Mouse (Mus musculus) embryonic facial prominence, embryonic 13.5 days (tissue): Measurements from ENCODE around the gene Enox1. TPM values are rescaled to one million over a fixed set of nuclear protein-coding genes. Genes with fewer than 3 reads are reported as not detected.

Experiments
- ATAC-seq: fragments of 200-750 bp; cut with Nextera tagmentation; 2 replicates; pipeline ENCODE4 v1.8.0; 2017; ENCODE audit warnings: low read depth; ENCODE audit not compliant: insufficient number of reproducible peaks, insufficient read depth, low FRiP score, low TSS enrichment
- H3K27ac ChIP-seq: fragments of 300-500 bp; sonication (generic); 2 replicates; pipeline ENCODE4 v1.5.1; 2015; ENCODE audit warnings: moderate library complexity, mild to moderate bottlenecking, inconsistent platforms
- H3K27me3 ChIP-seq: fragments of 300-500 bp; sonication (generic); 2 replicates; pipeline ENCODE4 v1.6.1; 2015; ENCODE audit warnings: mild to moderate bottlenecking, inconsistent platforms
- H3K36me3 ChIP-seq: fragments of 300-500 bp; sonication (generic); 2 replicates; pipeline ENCODE4 v1.6.1; 2015; ENCODE audit warnings: mild to moderate bottlenecking, inconsistent platforms
- H3K4me1 ChIP-seq: fragments of 300-500 bp; sonication (generic); 2 replicates; pipeline ENCODE4 v1.6.1; 2015; ENCODE audit warnings: inconsistent platforms
- H3K4me2 ChIP-seq: fragments of 300-500 bp; sonication (generic); 2 replicates; pipeline ENCODE4 v1.6.1; 2015; ENCODE audit warnings: moderate library complexity, mild to moderate bottlenecking, inconsistent platforms
- H3K4me3 ChIP-seq: fragments of 300-500 bp; sonication (generic); 2 replicates; pipeline ENCODE4 v1.5.1; 2015; ENCODE audit warnings: mild to moderate bottlenecking, inconsistent platforms
- H3K9ac ChIP-seq: fragments of 300-500 bp; sonication (generic); 2 replicates; pipeline ENCODE4 v1.6.1; 2015; ENCODE audit warnings: mild to moderate bottlenecking, inconsistent platforms
- H3K9me3 ChIP-seq: fragments of 300-500 bp; sonication (generic); 2 replicates; pipeline ENCODE4 v1.6.1; 2016; ENCODE audit warnings: inconsistent platforms
- WGBS: fragments of 180-500 bp; shearing (Covaris S2); methylation state at CpG from one replicate; pipeline ENCODE4 v1.1.7; 2015; ENCODE audit warnings: mixed read lengths; 5-methylcytosine and 5-hydroxymethylcytosine counted together
- polyA plus RNA-seq: library from polyadenylated mRNA; unstranded; fragments of >200 nt; fragmentation: Nextera tagmentation; extraction: Ambion mirVana; gene quantifications from 2 replicates; pipeline ENCODE4 v1.2.1, GENCODE M21; 2015

The Enox1 gene
- polyA plus RNA-seq, 1 experiment from 2014 or later, result 19.6 TPM

DNA sequence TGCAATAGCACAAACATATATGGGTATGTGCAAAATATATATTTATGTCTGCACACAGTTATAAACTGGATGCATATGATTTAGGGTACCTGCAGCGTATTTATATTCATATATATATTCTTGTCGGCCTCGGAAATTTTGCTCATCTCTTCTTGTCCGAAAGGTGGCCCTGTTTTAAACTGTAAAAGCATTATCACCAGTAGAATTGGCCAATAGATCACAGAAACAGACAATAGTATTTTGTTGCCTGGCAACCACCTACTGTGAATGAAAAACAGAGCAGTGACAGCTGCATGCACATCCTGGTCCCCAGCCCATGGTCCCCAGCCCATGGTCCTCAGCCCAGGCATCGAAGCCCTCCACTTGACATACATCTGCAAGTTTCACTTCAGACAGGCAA lies 2.8 kb downstream of the Enox1 start:
- Histone ChIP-seq H3K27ac (no peak overlapping the region), H3K9me3 (no peaks in the 10 kb centered on the region), H3K9ac (no peak overlapping the region), H3K27me3 (peaks cover 20% of the 10 kb centered on the region), H3K4me2 (no peak overlapping the region), H3K4me3 (no peak overlapping the region), H3K4me1 (peaks cover 22% of the 10 kb centered on the region), H3K36me3 (no peaks in the 10 kb centered on the region)
- 84% methylated on average over 5 of the region's 5 CpGs for WGBS
- ATAC-seq, result no peak

GRCm38 (mm10) chr14:77162496-77162895 lies 5.9 kb downstream of the Enox1 start:
- Histone ChIP-seq H3K4me2 (no peak overlapping the region), H3K9ac (no peak overlapping the region), H3K36me3 (no peaks in the 10 kb centered on the region), H3K27ac (no peak overlapping the region), H3K27me3 (peaks cover 8% of the 10 kb centered on the region), H3K9me3 (no peaks in the 10 kb centered on the region), H3K4me1 (peaks cover 8% of the 10 kb centered on the region), H3K4me3 (no peak overlapping the region)
- WGBS, result 81% methylated on average over 3 of the region's 3 CpGs
- no peak for ATAC-seq

DNA sequence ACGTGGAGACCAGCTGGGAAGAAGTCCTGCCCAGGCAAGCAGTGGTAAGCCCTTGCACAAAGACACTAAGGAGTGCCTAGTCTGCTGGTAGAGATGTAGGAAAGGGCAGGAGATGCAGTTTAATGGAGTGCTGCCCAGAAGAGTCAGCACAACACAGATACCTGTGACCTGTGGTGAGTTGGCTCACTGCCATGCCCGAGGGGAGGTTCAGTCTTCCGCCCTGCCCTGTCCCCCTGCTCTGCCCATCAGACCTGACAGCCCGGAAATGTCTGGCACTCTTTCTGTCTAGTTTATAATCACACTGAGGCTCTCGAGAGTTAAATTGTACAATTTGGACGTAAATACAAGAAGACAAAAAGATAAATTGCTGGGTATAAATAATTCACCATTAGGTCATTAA lies 7.8 kb downstream of the Enox1 start:
- H3K9me3 ChIP-seq, result no peaks in the 10 kb centered on the region
- no peak overlapping the region for H3K27ac ChIP-seq
- H3K4me1 ChIP-seq, result 0 out of 2 replicates have a peak, but pooled peaks cover 5% of the 10 kb centered on the region
- no peaks in the 10 kb centered on the region for H3K27me3 ChIP-seq
- no peak overlapping the region for H3K4me3 ChIP-seq
- H3K4me2 ChIP-seq, result no peak overlapping the region
- 80% methylated on average over 6 of the region's 6 CpGs for whole genome bisulfite sequencing
- no peak for ATAC-seq
- no peaks in the 10 kb centered on the region for H3K36me3 ChIP-seq
- no peak overlapping the region for H3K9ac ChIP-seq

- Histone ChIP-seq H3K4me3 (no peak overlapping the region), H3K9me3 (no peaks in the 10 kb centered on the region), H3K9ac (no peak overlapping the region), H3K36me3 (no peaks in the 10 kb centered on the region), H3K27me3 (no peaks in the 10 kb centered on the region), H3K27ac (no peak overlapping the region), H3K4me1 (no peaks in the 10 kb centered on the region), H3K4me2 (no peak overlapping the region)
- no peak for ATAC-seq
- WGBS, result 82% methylated on average over 6 of the region's 6 CpGs
Observed at GRCm38 (mm10) chr14:77168161-77168560, 11.6 kb downstream of the Enox1 start.

DNA sequence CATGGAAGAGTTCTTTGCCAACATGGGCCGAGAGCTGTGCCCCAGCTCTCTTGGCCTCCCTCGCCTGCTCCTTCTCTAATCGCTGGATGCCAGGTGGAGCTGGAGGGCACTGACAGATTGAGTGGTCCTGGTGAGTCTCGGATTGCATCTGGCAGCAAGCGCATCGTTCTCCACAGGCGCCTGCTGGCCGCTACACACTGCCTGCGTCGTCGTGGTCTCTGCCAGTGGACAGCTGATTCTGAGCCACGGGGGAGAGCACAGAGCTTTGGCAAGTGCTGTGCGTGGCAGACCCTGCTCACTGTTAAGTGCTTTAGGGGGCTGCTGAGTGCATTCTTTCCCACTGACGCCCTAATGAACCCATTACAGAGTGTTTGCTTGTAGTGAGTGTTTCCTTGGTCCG lies 17.9 kb downstream of the Enox1 start:
- WGBS, result 67% methylated on average over 15 of the region's 15 CpGs
- no peaks in the 10 kb centered on the region for H3K9me3 ChIP-seq
- H3K36me3 ChIP-seq, result no peaks in the 10 kb centered on the region
- no peak overlapping the region for H3K27ac ChIP-seq
- H3K9ac ChIP-seq, result no peak overlapping the region
- H3K27me3 ChIP-seq, result no peaks in the 10 kb centered on the region
- no peak overlapping the region for H3K4me2 ChIP-seq
- H3K4me1 ChIP-seq, result no peaks in the 10 kb centered on the region
- H3K4me3 ChIP-seq, result no peak overlapping the region
- ATAC-seq, result no peak

- no peaks in the 10 kb centered on the region for H3K9me3 ChIP-seq
- no peaks in the 10 kb centered on the region for H3K27me3 ChIP-seq
- WGBS, result 93% methylated on average over 9 of the region's 9 CpGs
- no peaks in the 10 kb centered on the region for H3K36me3 ChIP-seq
- no peaks in the 10 kb centered on the region for H3K4me1 ChIP-seq
- H3K27ac ChIP-seq, result no peak overlapping the region
- no peak overlapping the region for H3K4me2 ChIP-seq
- ATAC-seq, result no peak
- no peak overlapping the region for H3K4me3 ChIP-seq
- H3K9ac ChIP-seq, result no peak overlapping the region
Observed at GRCm38 (mm10) chr14:77174931-77175330, 18.4 kb downstream of the Enox1 start.

DNA sequence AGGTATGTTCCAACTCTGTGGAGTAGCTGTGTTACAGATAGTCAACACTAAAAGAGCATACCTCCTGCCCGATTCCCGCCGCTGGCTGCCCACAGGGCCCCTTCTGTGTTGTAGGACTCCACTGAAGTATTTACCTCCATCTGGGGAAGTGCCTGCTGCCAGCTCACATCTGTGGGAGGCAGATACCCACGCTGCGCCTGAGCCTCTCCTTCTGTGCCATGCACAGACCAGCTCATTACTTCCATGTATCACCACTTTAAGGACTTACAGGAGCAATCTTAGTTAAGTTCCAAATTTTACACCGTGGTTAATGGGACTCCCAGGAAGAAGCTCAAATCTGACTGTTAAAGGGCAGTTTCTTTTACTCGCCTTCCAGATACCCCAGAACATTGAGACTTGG lies 23.7 kb downstream of the Enox1 start:
- Histone ChIP-seq H3K4me2 (no peak overlapping the region), H3K27ac (no peak overlapping the region), H3K27me3 (no peaks in the 10 kb centered on the region), H3K4me3 (no peak overlapping the region), H3K4me1 (peaks cover 19% of the 10 kb centered on the region), H3K9ac (no peak overlapping the region), H3K36me3 (no peaks in the 10 kb centered on the region), H3K9me3 (no peaks in the 10 kb centered on the region)
- WGBS, result 78% methylated on average over 7 of the region's 7 CpGs
- no peak for ATAC-seq

GRCm38 (mm10) chr14:77180753-77181374 lies 24.3 kb downstream of the Enox1 start:
- WGBS, result 59% methylated on average over 13 of the region's 13 CpGs
- no peaks in the 10 kb centered on the region for H3K36me3 ChIP-seq
- peaks cover 19% of the 10 kb centered on the region for H3K4me1 ChIP-seq
- H3K27me3 ChIP-seq, result no peaks in the 10 kb centered on the region
- no peaks in the 10 kb centered on the region for H3K9me3 ChIP-seq
- H3K27ac ChIP-seq, result no peak overlapping the region
- H3K9ac ChIP-seq, result no peak overlapping the region
- no peak overlapping the region for H3K4me3 ChIP-seq
- no peak for ATAC-seq
- H3K4me2 ChIP-seq, result no peak overlapping the region

- WGBS, result 88% methylated on average over 5 of the region's 5 CpGs
- no peaks in the 10 kb centered on the region for H3K9me3 ChIP-seq
- no peak overlapping the region for H3K4me2 ChIP-seq
Observed at GRCm38 (mm10) chr14:77183491-77183890, 26.9 kb downstream of the Enox1 start.

GRCm38 (mm10) chr14:77190158-77190557 lies 33.6 kb downstream of the Enox1 start:
- no peaks in the 10 kb centered on the region for H3K9me3 ChIP-seq
- 62% methylated on average over 2 of the region's 2 CpGs for WGBS
- H3K36me3 ChIP-seq, result no peaks in the 10 kb centered on the region
- ATAC-seq, result no peak
- no peak overlapping the region for H3K4me2 ChIP-seq
- H3K4me3 ChIP-seq, result no peak overlapping the region
- H3K9ac ChIP-seq, result no peak overlapping the region
- H3K4me1 ChIP-seq, result 0 out of 2 replicates have a peak, but pooled peaks cover 2% of the 10 kb centered on the region
- H3K27ac ChIP-seq, result no peak overlapping the region
- H3K27me3 ChIP-seq, result no peaks in the 10 kb centered on the region

More at GRCm38 (mm10) chr14:77183491-77183890, 26.9 kb downstream of the Enox1 start:
- H3K4me3 ChIP-seq, result no peak overlapping the region
- no peak overlapping the region for H3K9ac ChIP-seq
- no peak for ATAC-seq
- no peaks in the 10 kb centered on the region for H3K27me3 ChIP-seq
- peaks cover 19% of the 10 kb centered on the region for H3K4me1 ChIP-seq
- no peaks in the 10 kb centered on the region for H3K36me3 ChIP-seq
- H3K27ac ChIP-seq, result no peak overlapping the region

- WGBS, result 61% methylated on average over 18 of the region's 18 CpGs
- Histone ChIP-seq H3K27ac (no peak overlapping the region), H3K9ac (no peak overlapping the region), H3K27me3 (no peaks in the 10 kb centered on the region), H3K4me2 (no peak overlapping the region), H3K36me3 (no peaks in the 10 kb centered on the region), H3K9me3 (no peaks in the 10 kb centered on the region), H3K4me1 (peaks cover 20% of the 10 kb centered on the region), H3K4me3 (no peak overlapping the region)
- ATAC-seq, result no peak
Observed at GRCm38 (mm10) chr14:77195314-77196020, 38.9 kb downstream of the Enox1 start.

DNA sequence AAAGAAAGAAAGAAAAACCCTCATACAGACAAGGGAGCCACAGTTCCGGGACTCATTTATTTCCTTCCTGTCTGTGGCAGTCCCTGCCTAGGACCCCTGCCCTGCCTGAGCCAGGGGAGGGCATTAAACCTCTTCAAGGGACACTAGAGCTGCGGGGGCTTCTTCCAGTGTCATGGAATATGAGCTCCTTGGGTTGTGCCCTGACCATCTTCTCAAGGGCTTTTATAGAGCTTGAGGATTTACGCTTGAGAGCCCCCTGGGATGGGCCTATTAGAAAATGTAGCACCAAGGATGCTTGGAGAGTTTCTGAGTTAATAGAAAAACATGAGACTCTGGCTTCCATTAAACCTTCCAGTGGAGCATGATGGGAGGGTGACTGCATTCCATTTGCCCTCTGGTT lies 39.7 kb downstream of the Enox1 start:
- H3K36me3 ChIP-seq, result no peaks in the 10 kb centered on the region
- no peak overlapping the region for H3K4me2 ChIP-seq
- no peak overlapping the region for H3K27ac ChIP-seq
- no peaks in the 10 kb centered on the region for H3K9me3 ChIP-seq
- peaks cover 20% of the 10 kb centered on the region for H3K4me1 ChIP-seq
- H3K9ac ChIP-seq, result no peak overlapping the region
- no peak overlapping the region for H3K4me3 ChIP-seq
- WGBS, result 62% methylated on average over 3 of the region's 3 CpGs
- no peak for ATAC-seq
- no peaks in the 10 kb centered on the region for H3K27me3 ChIP-seq
